Mouse (Mus musculus) embryonic fibroblast, embryonic 13.5 days (primary cell): Measurements from ENCODE around the gene Bora. TPM values are rescaled to one million over a fixed set of nuclear protein-coding genes. Genes with fewer than 3 reads are reported as not detected.
A peak's percentile ranks its signal among the peaks of the same experiment; 100 is the strongest.

Source experiments
- H3K27ac ChIP-seq: 2 replicates; pipeline ENCODE4 v1.5.1; 2012; ENCODE audit warnings: low read length, control low read depth, inconsistent platforms; ENCODE audit not compliant: insufficient read depth
- H3K4me1 ChIP-seq: 2 replicates; pipeline ENCODE4 v1.6.1; 2011; ENCODE audit warnings: low read length; ENCODE audit not compliant: control insufficient read depth, insufficient read depth
- H3K4me3 ChIP-seq: 2 replicates; pipeline ENCODE4 v1.5.1; 2011; ENCODE audit warnings: mild to moderate bottlenecking, control low read depth, low read length; ENCODE audit not compliant: insufficient read depth
- CTCF ChIP-seq: IDR thresholded peaks from 2 replicates; pipeline ENCODE4 v1.5.1; 2011; ENCODE audit warnings: mild to moderate bottlenecking, control low read depth, low read length, moderate library complexity, borderline replicate concordance; ENCODE audit not compliant: insufficient read depth
- POLR2A ChIP-seq: IDR thresholded peaks from 2 replicates; pipeline ENCODE4 v1.6.1; 2011; ENCODE audit warnings: low read depth, mild to moderate bottlenecking, control low read depth, low read length, moderate library complexity
- polyA plus RNA-seq: library from polyadenylated mRNA; stranded (reverse); fragments of >200 nt; gene quantifications from 2 replicates; pipeline ENCODE4 v1.2.4, GENCODE M21; 2011; ENCODE audit warnings: low read depth; ENCODE audit not compliant: missing spikeins, insufficient read length

Bora gene
- polyA plus RNA-seq, 1 experiment = 25.8 TPM

- TF ChIP-seq CTCF = no peak
- no peak for TF ChIP-seq POLR2A
- Histone ChIP-seq H3K27ac (no peak overlapping the region), H3K4me1 (no peaks in the 10 kb centered on the region), H3K4me3 (no peak overlapping the region)
Measured at GRCm38 (mm10) chr14:99063091-99063490, 17.1 kb downstream of the Bora start.

DNA sequence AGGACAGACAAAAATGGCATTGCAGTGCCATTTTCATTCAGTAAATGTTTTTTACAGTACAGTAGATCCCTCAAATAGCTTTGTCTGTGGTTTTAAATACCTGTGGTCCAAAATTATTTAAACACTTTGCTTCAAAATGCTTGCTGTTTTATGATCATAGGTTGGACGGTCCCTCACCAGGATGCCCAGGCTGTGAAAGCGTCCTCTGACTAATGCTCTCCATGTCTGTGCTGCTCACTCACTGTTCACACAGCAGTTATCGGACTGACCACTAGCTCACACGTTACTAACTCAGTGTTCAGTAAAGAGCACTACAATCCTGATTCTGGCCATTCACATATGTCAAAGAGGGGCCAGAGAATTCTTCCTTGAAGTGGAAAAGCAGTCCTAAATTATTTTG, 25.1 kb downstream of the Bora start:
- Histone ChIP-seq H3K4me3 (no peak overlapping the region), H3K4me1 (no peaks in the 10 kb centered on the region; the same call in 1 of the 2 replicates), H3K27ac (peak overlapping the region; percentile 78; the same call in 1 of the 2 replicates)
- TF ChIP-seq CTCF (no peak), POLR2A (no peak)

DNA sequence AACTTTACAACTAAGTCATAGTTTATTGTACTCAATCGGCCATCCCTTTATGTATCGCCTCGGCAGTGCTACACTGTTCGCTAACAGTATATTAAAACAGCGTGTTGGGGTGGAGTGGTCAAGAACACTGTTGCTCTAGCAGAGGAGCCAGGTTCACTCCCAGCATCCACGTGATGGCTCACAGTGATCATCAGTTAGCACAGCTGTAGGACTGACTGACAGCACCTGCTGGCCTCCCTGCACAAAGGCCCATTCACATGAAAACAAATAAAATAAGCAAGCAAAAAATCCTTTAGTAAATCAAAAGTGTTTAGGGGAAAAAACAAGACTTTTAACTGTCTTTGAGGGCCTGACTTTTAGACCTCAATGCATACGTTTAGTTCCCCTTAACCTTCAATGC, 42.9 kb downstream of the Bora start:
- Histone ChIP-seq H3K4me1 (no peaks in the 10 kb centered on the region), H3K4me3 (no peak overlapping the region), H3K27ac (no peak overlapping the region)
- no peak for TF ChIP-seq POLR2A
- no peak for TF ChIP-seq CTCF

GRCm38 (mm10) chr14:99099267-99099966, 53.4 kb downstream of the Bora start, which contains the start of the genes Pibf1 and Dis3:
TSS of gene Pibf1 (plus strand) at chr14:99099424.
TSS of gene Dis3 (minus strand) at chr14:99099770.
- no peak for TF ChIP-seq CTCF
- peak; percentile 73 for TF ChIP-seq POLR2A
- Histone ChIP-seq H3K27ac (0 out of 2 replicates have a peak within 1 kb of the TSS, but pooled peaks have one; percentile 23), H3K4me1 (0 out of 2 replicates have a peak, but pooled peaks cover 2% of the 10 kb centered on the region), H3K4me3 (peak within 1 kb of the TSS; percentile 99)

DNA sequence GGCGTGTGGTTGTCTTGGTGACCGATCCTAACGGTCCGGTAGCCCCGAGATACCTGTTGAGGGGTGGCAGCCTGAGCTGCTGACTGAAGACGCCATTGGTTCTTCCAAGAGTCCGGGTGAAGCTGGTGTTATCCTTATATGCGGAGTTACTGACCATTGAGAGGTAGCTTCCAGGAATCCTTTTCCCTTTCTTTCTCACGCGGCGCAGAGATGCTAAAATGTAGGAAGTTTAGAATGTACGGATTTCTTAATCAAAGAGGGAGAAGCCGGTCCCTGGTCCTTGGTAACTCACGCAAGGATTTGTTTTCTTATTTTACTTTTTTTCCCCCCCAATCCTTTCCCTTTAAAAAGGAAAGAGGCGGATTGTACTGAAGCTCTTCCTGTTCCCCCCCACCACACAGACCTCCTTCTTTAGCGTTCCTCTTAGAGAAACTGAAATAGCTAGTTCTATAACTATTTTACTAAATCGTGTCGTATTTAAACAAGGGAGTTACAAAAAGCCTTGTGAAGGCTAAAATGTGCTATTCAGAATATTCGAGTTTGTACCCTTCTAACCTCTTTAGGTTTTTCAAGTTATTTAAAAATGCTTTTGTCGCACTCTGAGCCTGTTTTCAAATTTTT, 54.1 kb downstream of the Bora start:
- Histone ChIP-seq H3K27ac (no peak overlapping the region), H3K4me3 (peak overlapping the region; percentile 99), H3K4me1 (0 out of 2 replicates have a peak, but pooled peaks cover 2% of the 10 kb centered on the region)
- TF ChIP-seq CTCF (no peak), POLR2A (no peak)

DNA sequence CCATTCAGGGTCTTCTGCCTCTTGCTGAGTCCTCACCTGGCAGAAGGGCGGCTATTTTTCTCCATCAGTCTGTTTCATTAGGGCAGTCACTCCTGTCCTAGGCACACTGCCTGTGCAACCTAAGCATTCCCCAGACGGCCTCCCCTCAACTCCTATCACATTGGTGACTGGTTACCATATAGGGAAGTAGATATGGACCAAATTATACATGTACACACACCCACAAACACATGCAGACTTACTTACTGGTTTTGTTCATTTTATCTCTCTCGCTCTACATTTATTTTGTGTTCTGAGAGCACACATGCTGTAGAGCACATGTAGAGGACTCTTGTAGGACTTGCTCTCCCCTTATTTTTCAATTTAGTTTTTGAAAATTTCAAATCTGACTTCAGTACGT, 57.0 kb downstream of the Bora start:
- H3K4me3 ChIP-seq = no peak overlapping the region
- TF ChIP-seq POLR2A = no peak
- TF ChIP-seq CTCF = no peak
- H3K27ac ChIP-seq = no peak overlapping the region
- 0 out of 2 replicates have a peak, but pooled peaks cover 2% of the 10 kb centered on the region for H3K4me1 ChIP-seq

DNA sequence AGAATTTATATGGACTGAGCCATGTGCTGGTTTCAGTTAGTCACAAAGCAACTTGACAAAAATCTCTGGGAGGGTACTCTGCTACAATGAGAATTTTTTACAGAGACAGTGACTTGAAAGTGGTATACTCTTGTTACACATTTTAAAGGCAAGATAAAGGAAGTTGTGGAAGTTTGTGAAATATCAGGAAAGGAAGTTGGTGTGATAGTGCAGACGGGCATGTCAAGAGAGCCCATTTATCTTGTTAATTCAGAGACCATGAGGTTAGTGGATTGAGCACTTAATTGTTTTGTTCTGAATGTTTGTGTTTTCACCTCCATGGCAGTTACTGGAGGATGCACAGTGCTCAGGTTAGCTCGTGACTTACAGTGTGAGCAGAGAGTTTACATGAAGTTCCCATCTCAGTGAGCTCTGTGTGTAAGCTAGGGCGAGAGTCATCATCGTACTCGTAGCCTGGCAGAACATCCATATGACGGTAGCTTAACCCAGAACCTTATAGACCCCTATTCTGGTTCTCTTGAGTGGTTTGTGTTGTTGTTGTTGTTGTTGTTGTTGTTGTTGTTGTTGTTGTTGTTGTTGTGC, 58.6 kb downstream of the Bora start:
- TF ChIP-seq POLR2A (no peak), CTCF (no peak)
- Histone ChIP-seq H3K27ac (no peak overlapping the region), H3K4me1 (no peaks in the 10 kb centered on the region), H3K4me3 (no peak overlapping the region)

- H3K27ac ChIP-seq = no peak overlapping the region
- no peak overlapping the region for H3K4me3 ChIP-seq
- TF ChIP-seq POLR2A (no peak), CTCF (no peak)
- no peaks in the 10 kb centered on the region for H3K4me1 ChIP-seq
Measured at GRCm38 (mm10) chr14:99106671-99107070, 60.6 kb downstream of the Bora start.

GRCm38 (mm10) chr14:99107631-99108187, 61.7 kb downstream of the Bora start:
- no peak overlapping the region for H3K4me3 ChIP-seq

More at GRCm38 (mm10) chr14:99107631-99108187, 61.7 kb downstream of the Bora start:
- TF ChIP-seq CTCF (no peak), POLR2A (no peak)
- Histone ChIP-seq H3K4me1 (no peaks in the 10 kb centered on the region), H3K27ac (no peak overlapping the region)
